Mouse (Mus musculus) liver, adult 2 months (tissue): ENCODE data around the gene Ggt7.

Experiments
- CTCF ChIP-seq: fragments of 200-500 bp; IDR thresholded peaks from 2 replicates; pipeline ENCODE4 v1.5.1; 2011; ENCODE audit warnings: low read depth, low read length, control low read depth
- POLR2A ChIP-seq: fragments of 200-500 bp; IDR thresholded peaks from 2 replicates; pipeline ENCODE4 v1.6.1; 2011; ENCODE audit warnings: low read length, control low read depth; ENCODE audit not compliant: insufficient read depth; ENCODE audit errors: extremely low read depth

DNA sequence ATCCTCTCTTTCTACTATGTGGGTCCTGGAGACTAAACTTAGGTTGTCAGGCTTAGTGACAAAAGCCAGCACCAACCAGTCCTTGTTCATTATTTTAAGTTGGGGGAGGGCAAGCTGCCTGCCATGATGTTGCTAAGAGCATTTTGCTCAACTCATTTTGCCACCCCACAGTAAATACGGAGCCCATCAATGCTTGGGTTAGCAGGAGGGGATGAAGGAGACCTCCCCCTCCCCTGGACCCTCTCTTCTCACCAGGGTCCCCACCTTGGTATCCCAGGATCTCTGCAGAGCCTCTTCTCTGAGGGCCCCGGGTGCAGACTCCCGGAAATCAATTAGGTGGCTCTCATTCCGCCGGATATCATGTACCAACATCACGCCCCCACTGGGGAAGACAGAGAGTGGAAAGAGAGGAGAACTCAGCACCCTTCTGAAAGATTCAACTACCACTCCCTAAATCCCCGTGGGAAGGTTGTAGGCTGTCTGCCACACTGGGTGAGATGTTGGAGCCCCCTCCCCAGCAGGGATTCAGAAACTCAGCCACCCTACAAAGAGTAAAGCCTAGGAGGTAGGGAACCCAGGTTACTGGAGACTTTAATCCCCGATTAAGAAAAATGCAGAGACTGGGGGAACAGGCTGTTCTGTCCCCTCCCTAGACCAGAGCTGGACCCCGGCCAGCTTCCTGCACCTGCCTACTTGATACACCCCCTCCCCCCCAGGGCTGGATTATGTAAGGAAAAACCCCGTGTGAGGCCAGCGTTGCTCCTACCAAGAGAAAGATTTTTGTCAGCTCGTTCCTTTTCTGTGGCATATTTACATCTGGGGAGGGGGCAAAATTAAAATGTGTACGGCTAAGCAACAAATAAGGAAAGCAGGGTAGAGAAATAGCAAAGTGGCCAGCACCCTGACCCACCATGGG is 13.3 kb downstream of the Ggt7 start:
- TF ChIP-seq CTCF (no peak), POLR2A (no peak)
